Mouse (Mus musculus) right cerebral cortex, postnatal 14 days (tissue): ENCODE measurements at regions not wholly inside any gene's neighbourhood (a gene's known extent, or its start where the extent isn't known, plus 50 kb on each side); places are given as distances from the start of the nearest gene placed in this dataset.

Source experiments
- DNase-seq: peaks from one replicate; pipeline ENCODE4 v3.0.0; 2022

DNA sequence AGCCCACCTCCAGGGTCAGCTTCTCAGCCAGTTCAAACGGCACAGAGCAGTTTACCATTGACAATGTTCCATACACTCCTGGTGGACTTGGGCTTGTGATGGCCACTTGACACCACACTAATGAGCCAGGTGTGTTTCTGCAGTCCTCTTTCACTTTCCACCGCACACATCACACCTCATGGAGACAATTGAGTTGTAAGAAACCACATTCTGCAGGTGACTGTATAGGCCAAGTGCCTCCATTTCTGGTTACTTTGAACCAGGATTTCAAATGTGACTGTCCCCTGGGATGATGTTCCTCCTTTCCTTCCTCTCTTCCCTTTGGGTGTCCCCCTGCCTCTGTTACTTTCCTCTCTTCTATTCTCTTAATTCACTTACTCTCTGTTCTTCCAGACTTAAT lies 233.1 kb downstream of the Ankrd50 start:
- DNase-seq, result no peak

DNA sequence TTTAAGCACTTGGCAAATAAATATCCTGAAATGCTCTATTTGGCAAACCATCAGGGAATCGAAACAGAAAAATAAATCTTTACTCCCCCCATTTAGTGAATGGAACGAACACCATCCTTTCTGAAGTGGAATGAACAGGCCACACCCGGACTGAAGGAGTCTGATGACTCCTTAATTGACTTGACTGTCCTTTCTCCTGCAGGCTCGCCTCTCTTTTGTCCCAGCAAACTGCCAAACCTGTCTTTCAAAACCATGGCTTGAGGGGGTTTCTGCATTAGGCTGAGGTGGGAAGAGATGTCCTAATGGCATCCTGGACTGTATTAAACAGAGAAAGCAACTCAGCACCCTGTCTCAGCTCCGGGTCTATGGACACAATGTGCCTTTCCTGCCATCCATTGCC lies 234.1 kb downstream of the Ankrd50 start:
- no peak for DNase-seq

DNA sequence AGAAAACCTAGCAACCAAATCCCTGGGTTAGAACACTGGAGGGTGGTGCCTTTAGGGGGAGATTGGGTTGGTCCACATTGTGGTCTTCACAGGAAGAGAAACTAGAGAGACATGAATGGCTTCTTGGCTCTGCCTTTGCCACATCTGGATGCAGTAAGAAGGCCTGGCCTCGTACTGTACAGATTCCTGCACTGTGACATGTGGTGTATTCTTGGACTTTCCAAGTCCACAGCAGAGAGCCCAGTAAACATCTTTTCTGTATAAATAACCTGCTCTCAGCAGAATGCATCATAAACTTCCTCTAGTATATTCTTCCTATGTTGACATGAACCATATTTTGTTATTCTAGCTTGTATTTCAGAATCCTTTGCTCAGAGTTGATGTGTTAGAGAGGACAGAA lies 235.7 kb downstream of the Ankrd50 start:
- no peak for DNase-seq

DNA sequence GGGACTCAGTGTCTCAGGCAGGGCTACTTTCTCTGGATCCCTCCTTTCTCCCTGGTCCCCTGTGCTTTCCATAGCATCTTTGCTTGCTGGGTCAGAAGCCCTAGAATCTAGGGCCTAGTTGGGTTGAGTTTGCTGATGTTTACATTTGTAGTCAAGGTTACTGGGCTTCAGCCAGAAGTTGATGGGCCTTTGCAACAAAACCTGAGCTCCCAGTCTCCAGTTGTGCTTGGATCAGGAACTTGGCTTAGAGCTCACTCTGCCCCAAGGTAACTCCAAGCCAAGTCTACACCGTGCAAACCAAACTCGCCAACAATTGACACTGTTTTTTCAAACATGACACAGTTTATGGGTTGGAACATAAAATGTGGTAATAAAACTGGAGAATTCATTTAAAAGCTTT lies 238.2 kb downstream of the Ankrd50 start:
- DNase-seq, result no peak

GRCm38 (mm10) chr3:38243209-38243608 lies 241.4 kb downstream of the Ankrd50 start:
- no peak for DNase-seq

DNA sequence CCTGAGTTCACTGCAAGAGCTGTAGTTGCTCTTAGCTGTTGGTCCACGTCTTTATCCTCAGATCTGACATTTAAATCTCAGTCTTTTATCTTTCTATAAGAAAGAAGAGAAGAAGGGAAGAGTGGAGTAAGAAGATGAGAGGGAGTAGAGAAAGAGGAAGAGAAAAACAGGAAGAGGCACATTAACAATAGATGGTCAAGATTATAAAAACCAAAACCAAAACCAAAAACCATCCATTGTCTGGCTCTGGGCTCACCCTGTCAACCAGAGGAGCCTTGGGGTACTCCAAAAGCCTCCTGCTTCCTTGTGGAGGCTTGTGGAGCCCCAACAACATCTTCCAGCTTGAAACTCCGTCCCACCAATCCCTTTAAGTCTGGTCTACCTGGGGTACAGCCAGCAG lies 247.0 kb downstream of the Ankrd50 start:
- no peak for DNase-seq

GRCm38 (mm10) chr3:38235736-38236083 lies 248.9 kb downstream of the Ankrd50 start:
- no peak for DNase-seq

DNA sequence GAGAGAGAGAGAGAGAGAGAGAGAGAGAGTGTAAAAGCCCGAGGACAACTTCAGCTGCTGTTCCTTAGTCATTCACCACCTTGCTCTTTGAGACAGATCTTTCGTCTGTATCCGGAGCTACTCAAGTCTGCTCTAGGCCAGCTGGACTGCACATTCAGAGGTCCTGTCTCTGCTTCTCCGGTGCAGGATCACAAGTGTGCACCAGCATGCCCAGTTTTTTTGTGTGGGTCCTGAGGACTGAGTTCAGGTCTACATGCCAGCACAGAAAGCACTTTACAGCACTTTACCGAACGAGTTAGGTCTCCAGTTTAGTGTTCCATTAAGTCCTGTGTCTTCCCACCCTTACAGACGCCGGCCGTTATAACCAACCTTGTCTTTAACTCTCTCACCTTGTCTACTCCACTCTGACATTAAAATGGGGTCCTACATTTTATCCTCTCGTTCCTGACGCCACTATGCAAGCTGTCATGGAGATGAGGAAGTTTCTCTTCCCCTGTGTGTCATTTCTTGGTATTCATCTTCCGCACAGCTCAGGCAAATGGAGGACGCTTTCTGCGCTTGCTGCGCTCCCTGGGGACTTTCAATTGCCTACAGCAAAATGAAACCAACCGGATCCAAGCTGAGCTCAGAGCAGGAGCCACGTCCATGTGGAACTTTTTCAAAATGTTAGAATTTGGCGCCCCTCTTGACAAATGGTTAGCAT lies 249.5 kb downstream of the Ankrd50 start:
- DNase-seq, result no peak

- no peak for DNase-seq
Observed at GRCm38 (mm10) chr3:38234534-38234933, 250.1 kb downstream of the Ankrd50 start.

DNA sequence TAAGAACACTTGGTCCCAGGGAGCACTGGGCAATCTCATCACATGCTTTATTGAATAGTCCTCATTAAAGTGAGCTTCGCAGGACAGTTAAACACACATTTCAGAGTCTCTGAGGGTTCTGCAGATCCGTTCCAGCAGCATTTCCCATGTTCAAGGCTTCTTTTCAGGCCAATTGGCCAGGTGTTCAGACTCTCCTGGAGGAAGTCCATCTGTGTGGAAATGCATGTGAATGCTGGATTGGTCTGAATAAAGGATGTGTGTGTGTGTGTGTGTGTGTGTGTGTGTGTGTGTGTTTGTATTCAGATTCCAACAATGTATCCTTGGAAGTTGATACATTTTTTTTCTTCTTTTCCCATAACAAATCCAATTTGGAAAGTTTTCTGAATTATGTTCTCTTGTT lies 250.6 kb downstream of the Ankrd50 start:
- DNase-seq, result no peak

DNA sequence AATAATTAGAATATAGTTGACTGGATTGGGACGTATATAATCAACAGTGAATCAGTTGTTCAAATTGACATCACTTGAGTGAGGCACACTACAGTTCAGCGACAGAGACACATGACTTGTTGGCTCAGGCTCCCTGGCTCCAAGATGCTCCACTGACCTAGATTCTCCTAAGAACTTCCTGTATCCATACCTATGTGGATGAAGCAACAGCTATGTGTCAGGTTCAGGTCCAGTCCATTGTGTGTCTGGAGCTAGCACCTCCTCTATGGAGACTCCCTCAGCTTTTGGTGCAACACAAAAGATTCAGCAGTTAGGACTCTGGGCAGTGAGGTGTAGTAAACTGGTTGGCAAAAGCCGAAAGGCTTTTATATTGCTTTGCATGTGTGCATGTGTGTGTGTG lies 251.6 kb downstream of the Ankrd50 start:
- DNase-seq, result no peak

- no peak for DNase-seq
Observed at GRCm38 (mm10) chr3:38232111-38233076, 252.2 kb downstream of the Ankrd50 start.

GRCm38 (mm10) chr3:38231506-38231905 lies 253.1 kb downstream of the Ankrd50 start:
- DNase-seq, result no peak

DNA sequence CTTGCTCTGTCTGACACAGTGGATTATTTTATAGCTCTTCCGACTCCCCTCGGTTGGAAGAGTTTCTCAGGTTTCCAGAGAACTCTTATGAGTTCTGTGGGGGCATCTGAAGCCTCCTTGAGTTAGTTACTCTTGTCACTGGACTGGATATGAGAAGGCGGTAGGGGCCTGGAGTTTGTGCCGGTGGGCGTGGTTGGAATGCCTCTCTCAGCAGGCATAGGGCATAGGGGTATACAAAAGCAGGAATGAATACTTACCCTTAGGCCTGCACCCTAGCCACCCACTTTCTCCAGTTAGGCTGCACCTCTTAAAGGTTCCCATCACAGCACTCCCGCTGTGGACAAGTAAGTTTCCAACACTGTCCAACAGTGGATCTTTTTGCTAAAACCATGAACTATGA lies 253.8 kb downstream of the Ankrd50 start:
- DNase-seq, result no peak

DNA sequence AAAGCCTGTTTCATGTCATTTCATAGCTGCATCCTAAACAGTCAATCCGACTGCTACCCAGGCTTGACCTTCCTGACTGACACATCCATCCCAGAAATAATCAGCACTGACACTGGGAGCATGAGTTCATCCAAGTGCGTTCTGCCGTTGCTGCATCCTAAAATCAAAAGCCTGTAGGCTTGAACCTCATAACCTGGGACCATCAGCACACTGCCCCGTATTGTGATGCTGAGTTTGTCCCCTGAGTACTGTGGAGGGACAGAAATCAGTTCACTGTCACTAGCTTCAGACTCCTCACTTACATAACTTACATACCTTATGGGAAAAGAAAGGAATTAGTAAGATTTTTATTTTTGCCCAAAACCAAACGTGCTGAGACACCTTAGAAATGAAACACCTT lies 255.0 kb downstream of the Ankrd50 start:
- DNase-seq, result no peak

DNA sequence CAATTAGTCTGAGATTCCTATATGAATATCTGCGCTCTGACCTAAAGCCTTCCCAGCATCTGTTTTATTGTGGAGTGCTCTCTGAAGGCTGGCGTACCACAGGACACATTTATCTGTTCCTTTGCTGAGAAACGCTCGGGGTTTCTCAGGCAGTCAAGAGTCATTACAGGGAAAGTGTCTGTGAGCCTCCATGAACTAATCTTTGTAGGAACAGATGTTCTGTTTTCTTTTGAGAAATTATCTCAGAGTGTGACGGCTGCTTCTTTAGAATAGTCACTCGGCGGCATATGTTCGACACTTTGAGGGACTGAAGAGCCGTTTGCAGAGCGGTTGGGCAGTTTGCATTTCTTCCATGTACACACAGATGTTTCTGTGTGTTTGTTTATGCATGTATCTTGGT lies 255.6 kb downstream of the Ankrd50 start:
- no peak for DNase-seq

DNA sequence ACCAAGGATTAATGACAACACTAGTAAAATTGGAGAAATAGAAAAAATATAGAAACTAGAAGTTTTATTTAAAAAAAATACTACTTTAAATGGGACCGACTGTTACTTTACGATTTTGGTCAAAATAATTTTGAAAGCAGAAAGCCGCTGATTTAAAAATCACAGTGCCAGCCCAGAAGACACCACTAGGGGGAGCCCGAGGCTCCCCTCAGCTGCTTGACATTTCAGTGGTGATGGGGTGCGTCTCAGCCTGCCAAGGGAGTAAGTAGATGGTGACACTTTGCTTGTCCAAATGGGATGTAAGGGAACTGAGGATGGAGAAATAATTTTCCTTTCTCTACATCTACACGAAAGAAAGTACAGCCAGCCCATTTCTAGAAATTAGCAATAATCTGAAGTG lies 257.0 kb downstream of the Ankrd50 start:
- peak; percentile 74 for DNase-seq

DNA sequence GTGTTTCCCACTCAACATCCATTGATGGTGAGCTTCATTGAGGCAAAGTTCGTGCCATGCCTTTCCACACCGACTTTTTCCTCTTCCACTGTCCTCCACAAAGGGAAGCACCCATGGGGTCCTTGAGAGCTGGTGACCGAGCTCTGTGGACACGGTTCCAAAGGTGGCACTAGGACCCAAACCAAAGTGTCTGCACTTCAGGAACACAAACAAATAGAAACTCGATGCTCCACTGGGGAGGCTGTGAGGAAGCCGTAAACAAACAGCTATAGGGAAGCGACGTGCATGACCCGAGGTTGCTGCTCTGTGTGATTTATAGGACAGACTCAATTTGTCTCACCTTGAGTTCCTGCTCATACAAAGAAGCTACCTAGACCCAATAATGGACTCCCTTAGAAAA lies 257.5 kb downstream of the Ankrd50 start:
- no peak for DNase-seq

DNA sequence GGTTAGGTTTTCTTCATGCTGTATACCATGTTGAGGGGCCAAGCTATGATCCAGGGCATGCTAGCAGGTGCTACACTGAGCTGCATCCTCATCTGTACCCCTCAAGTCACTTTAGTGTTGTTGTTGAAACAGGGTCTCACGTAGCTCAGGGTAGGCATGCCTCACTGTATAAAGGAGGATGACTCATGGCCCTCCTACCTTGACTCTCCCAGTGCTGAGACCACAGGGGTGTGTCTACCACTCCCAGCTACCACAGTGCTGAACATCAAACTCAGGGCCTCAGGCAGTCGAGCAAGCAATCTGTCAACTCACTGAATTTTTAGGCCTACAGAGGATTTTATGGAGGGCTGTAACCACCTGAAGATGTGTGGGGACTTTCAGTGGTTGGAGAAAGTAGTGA lies 258.5 kb downstream of the Ankrd50 start:
- no peak for DNase-seq

DNA sequence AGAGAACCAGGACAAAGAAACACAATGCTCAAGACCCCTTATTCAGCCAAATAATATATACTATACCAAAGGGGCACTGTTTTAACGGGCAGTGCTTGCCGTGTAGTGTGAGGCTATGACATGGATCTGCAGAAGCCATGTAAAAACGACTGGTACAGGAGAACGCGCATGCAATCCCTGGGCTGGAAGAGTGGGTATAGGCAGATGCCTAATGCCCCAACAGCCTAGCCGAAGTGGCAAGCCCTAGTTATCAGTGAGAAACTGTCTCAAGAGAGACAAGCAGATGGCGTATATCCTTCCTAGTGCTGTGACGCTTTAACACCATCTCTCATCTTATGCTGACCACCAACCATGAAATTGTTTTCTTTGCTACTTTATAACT lies 262.8 kb downstream of the Ankrd50 start:
- no peak for DNase-seq

DNA sequence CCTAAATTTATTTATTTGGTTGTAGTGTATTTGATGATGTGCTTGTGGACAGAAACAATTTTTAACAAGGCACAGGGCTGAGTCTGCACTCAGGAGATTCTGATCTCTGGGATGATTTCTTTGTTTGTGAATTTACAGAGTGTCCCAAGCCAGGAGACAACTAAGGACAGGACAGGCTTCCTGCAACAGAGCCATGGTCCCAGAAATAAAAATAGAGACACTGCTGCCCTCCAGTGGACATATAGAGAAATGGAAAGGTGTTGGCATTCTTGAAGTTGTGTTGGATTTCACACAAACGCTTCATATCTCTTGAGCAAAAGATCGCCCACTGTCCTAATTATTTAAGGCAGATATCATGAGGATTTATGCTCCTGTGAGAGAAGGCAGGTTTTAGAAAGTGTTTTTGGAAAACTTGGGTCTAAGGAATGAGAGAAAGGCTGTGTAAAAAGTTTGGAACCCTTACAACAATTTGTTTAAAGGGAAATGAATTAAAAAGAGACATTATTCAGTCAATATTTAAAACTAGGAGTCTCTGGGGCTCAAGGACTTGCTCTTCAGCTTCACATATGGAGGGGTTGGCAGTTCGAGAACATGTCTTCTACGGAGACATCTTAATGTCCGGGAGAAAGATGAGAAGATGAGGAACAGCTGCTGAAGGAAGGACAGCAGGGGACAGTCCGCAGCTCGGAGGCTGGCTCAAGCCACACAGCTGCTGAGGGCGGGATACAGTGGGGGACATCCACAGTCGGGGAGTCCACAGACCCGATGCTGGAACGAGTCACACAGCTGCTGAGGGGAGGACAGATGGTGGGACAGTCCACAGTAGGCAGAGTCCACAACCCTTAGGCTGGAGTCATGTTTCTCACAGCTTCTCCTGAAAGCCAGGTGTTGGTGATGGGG lies 263.5 kb downstream of the Ankrd50 start:
- DNase-seq, result no peak

DNA sequence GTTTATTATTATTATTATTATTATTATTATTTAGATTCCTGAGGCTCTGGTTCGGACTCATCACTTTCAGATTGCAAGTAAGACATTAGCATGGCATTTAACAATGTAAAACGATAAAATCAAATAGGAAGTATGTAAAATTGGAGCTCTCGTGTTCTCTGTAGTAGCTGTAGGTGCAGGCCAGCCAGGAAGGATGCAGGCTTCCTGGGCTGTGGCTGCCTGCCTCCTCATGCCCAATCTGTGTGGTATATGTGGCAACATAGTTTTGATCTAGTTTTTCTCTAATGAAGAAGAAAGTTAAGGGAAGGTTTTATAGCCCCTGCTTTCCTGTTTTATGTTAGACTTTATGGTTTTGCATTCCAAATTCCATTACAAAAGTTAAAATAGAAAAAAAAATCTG lies 275.6 kb downstream of the Ankrd50 start:
- DNase-seq, result no peak

DNA sequence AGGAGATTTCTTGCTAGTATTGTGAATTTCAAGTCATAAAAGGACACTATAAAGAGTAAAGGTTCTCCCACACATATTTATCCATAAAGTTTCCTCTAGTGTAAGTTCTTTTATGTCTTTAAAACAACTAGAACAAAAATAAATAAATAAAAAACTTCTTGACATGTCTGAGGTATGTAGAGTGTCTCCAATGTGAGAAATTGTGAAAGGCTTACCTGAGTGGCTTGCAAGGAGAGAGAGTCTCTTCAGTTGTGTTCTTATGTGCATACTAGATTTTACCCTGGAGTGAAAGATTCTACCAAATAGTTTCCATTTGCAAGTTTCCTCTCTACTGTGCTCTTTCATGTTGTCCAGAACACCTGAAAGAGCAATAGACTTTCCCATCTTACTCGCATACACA lies 276.8 kb downstream of the Ankrd50 start:
- DNase-seq, result no peak
